Mouse (Mus musculus) embryo, embryonic 11.5 days (tissue): ENCODE measurements at regions not wholly inside any gene's neighbourhood (a gene's known extent, or its start where the extent isn't known, plus 50 kb on each side); places are given as distances from the start of the nearest gene placed in this dataset.

Experiments
- DNase-seq: peaks from one replicate; pipeline ENCODE4 v3.0.0-alpha.2; 2012; ENCODE audit warnings: low read depth, low spot score

- no peak for DNase-seq
Observed at GRCm38 (mm10) chr1:96278046-96278576, 593.9 kb downstream of the Slco4c1 start.

GRCm38 (mm10) chr1:96276646-96277045 is 595.3 kb downstream of the Slco4c1 start:
- DNase-seq, result no peak
